Mouse (Mus musculus) stomach, postnatal 0 days (tissue): ENCODE results near the gene Hsd17b3. TPM values are rescaled to one million over a fixed set of nuclear protein-coding genes. Genes with fewer than 3 reads are reported as not detected.

Experiments used
- ATAC-seq: fragments of 200-750 bp; cut with Nextera tagmentation; 2 replicates; pipeline ENCODE4 v1.8.0; 2017; ENCODE audit not compliant: low FRiP score, low TSS enrichment
- DNase-seq: peaks from one replicate; pipeline ENCODE4 v3.0.0-alpha.2; 2016; ENCODE audit warnings: low spot score
- H3K27ac ChIP-seq: fragments of 300-500 bp; sonication (generic); replicated peaks from 2 replicates; pipeline ENCODE4 v1.5.1; 2014; ENCODE audit warnings: mild to moderate bottlenecking, control low read depth
- H3K27me3 ChIP-seq: fragments of 300-500 bp; sonication (generic); 2 replicates; pipeline ENCODE4 v1.6.1; 2014; ENCODE audit warnings: low read length; ENCODE audit not compliant: control insufficient read depth, insufficient read depth
- H3K36me3 ChIP-seq: fragments of 300-500 bp; sonication (generic); 2 replicates; pipeline ENCODE4 v1.6.1; 2014; ENCODE audit warnings: low read length, mixed read lengths; ENCODE audit not compliant: control insufficient read depth, insufficient read depth
- H3K4me1 ChIP-seq: fragments of 300-500 bp; sonication (generic); replicated peaks from 2 replicates; pipeline ENCODE4 v1.6.1; 2014; ENCODE audit warnings: antibody characterized with exemption; ENCODE audit not compliant: control insufficient read depth, insufficient read depth
- H3K4me2 ChIP-seq: fragments of 300-500 bp; sonication (generic); replicated peaks from 2 replicates; pipeline ENCODE4 v1.6.1; 2014; ENCODE audit warnings: low read depth, mild to moderate bottlenecking, control low read depth, moderate library complexity
- H3K4me3 ChIP-seq: fragments of 300-500 bp; sonication (generic); 2 replicates; pipeline ENCODE4 v1.5.1; 2014; ENCODE audit warnings: low read depth, low read length, control low read depth
- H3K9ac ChIP-seq: fragments of 300-500 bp; sonication (generic); 2 replicates; pipeline ENCODE4 v1.6.1; 2014; ENCODE audit warnings: mild to moderate bottlenecking, low read length, control low read depth, mixed read lengths
- H3K9me3 ChIP-seq: fragments of 300-500 bp; sonication (generic); 2 replicates; pipeline ENCODE4 v1.6.1; 2016; ENCODE audit warnings: low read length; ENCODE audit not compliant: control insufficient read depth
- CTCF ChIP-seq: IDR thresholded peaks from 2 replicates; pipeline ENCODE4 v1.5.1; 2016; ENCODE audit warnings: antibody characterized with exemption, low read depth, mild to moderate bottlenecking, moderate library complexity
- EP300 ChIP-seq: optimal IDR thresholded peaks from 2 replicates; pipeline ENCODE3; 2016; ENCODE audit warnings: antibody characterized with exemption
- WGBS: fragments of 180-500 bp; shearing (Covaris S2); extraction: QIAGEN DNeasy Blood & Tissue Kit; methylation state at CpG from one replicate; pipeline ENCODE4 v1.1.7; 2014; 5-methylcytosine and 5-hydroxymethylcytosine counted together
- polyA plus RNA-seq: library from polyadenylated mRNA; unstranded; fragments of >200 nt; fragmentation: Nextera tagmentation; extraction: Ambion mirVana; gene quantifications from 2 replicates; pipeline ENCODE4 v1.2.1, GENCODE M21; 2015

Hsd17b3 gene
- polyA plus RNA-seq, 1 experiment from 2014 or later: not detected

GRCm38 (mm10) chr13:64030792-64031191 is 58.2 kb downstream of the Hsd17b3 start:
- no peak overlapping the region for H3K4me2 ChIP-seq
- no peak overlapping the region for H3K4me3 ChIP-seq
- DNase-seq (peak; percentile 43), ATAC-seq (no peak)
- H3K27ac ChIP-seq: no peak overlapping the region
- H3K9ac ChIP-seq: no peak overlapping the region
- TF ChIP-seq CTCF (no peak), EP300 (no peak)
- WGBS: 24% methylated on average over 1 of the region's 1 CpGs
- no peaks in the 10 kb centered on the region for H3K27me3 ChIP-seq
- no peaks in the 10 kb centered on the region for H3K36me3 ChIP-seq
- no peaks in the 10 kb centered on the region for H3K4me1 ChIP-seq
- no peaks in the 10 kb centered on the region for H3K9me3 ChIP-seq

- ATAC-seq (no peak), DNase-seq (no peak)
- no peaks in the 10 kb centered on the region for H3K27me3 ChIP-seq
- 68% methylated on average over 4 of the region's 4 CpGs for WGBS
- no peaks in the 10 kb centered on the region for H3K9me3 ChIP-seq
- no peaks in the 10 kb centered on the region for H3K36me3 ChIP-seq
- no peaks in the 10 kb centered on the region; the same call in 1 of the 2 replicates for H3K4me1 ChIP-seq
- TF ChIP-seq EP300 (no peak), CTCF (no peak)
- no peak overlapping the region for H3K27ac ChIP-seq
- no peak overlapping the region for H3K9ac ChIP-seq
- no peak overlapping the region for H3K4me3 ChIP-seq
- no peak overlapping the region for H3K4me2 ChIP-seq
Measured at GRCm38 (mm10) chr13:64024803-64025202, 64.2 kb downstream of the Hsd17b3 start.

DNA sequence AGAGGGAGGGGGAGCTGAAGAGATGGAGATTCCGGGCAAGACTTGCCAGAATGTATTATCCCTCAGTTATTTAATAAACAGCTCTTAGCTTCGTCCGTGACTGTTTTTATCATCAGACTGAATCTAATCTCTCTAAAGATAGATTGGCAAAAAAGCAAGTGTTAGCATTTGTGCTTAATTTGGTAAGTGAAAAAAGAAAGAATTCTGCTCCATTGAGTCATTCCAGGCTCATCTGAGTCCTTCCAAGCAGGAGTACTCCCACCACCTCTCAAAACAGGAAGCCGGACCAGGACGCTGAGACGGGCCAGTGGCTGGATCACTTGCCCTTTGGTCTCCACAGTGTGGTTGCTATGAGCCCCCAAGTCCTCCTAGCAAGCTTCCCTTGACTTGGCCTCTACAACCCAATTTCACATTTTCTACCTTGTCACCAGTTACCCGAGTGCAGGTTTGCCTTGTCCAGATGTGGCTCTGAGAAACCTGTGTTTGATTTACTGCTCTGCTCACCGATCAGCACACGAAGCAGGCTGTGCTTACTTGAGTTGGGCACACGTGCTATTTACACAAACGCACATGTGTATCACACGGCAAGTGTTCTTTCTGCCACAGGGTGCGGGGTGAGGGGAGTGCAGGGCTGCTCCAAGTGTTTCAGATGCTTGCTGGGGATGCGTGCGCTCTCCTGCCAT is 66.1 kb downstream of the Hsd17b3 start:
- Histone ChIP-seq H3K27ac (no peak overlapping the region), H3K4me3 (no peak overlapping the region), H3K36me3 (no peaks in the 10 kb centered on the region), H3K27me3 (no peaks in the 10 kb centered on the region), H3K4me2 (no peak overlapping the region), H3K9me3 (no peaks in the 10 kb centered on the region), H3K4me1 (no peaks in the 10 kb centered on the region; the same call in 1 of the 2 replicates), H3K9ac (no peak overlapping the region)
- ATAC-seq (no peak), DNase-seq (no peak)
- TF ChIP-seq CTCF: no peak
- TF ChIP-seq EP300: no peak
- 51% methylated on average over 15 of the region's 15 CpGs for whole genome bisulfite sequencing

- peak overlapping the region; percentile 58 for H3K27ac ChIP-seq
- peak; percentile 92 for ATAC-seq
Measured at GRCm38 (mm10) chr13:64020902-64021311, 68.1 kb downstream of the Hsd17b3 start.

DNA sequence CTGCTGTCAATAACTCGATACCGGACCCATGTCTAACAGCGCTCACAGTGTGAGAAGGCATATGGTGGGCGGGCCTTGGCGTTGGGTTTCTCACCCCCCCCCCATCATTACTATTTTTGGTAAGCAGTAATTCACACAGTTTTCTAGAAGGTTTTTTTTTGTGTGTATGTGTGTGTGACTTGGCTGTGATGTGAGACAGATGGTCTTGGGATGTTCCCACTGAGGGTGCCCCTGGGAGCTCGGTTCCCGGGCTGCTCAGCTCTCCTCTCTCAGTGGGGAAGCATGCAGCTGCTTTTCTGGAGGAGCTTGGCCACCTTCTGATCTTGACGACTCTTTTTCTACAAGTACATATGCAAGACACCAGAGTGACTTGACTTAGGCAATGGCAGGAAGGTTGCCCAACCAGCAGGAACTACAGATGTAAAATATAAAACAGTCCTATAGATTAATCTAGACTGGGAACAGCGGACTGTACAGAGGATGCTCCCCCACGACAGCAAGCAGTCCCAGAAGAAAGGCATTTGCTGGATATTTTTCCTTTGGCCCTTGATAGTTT is 70.4 kb downstream of the Hsd17b3 start:
- no peak for TF ChIP-seq EP300
- DNase-seq (no peak), ATAC-seq (no peak)
- H3K9ac ChIP-seq: no peak overlapping the region
- 68% methylated on average over 10 of the region's 10 CpGs for WGBS
- H3K27ac ChIP-seq: no peak overlapping the region
- no peaks in the 10 kb centered on the region; the same call in 1 of the 2 replicates for H3K4me1 ChIP-seq
- H3K4me3 ChIP-seq: no peak overlapping the region
- no peaks in the 10 kb centered on the region for H3K9me3 ChIP-seq
- H3K27me3 ChIP-seq: no peaks in the 10 kb centered on the region
- no peaks in the 10 kb centered on the region for H3K36me3 ChIP-seq
- H3K4me2 ChIP-seq: no peak overlapping the region

More at GRCm38 (mm10) chr13:64020902-64021311, 68.1 kb downstream of the Hsd17b3 start:
- WGBS: 28% methylated on average over 7 of the region's 7 CpGs
- peak; percentile 24 for DNase-seq
- H3K9me3 ChIP-seq: no peaks in the 10 kb centered on the region
- no peak overlapping the region for H3K4me2 ChIP-seq
- no peak overlapping the region for H3K4me3 ChIP-seq
- H3K9ac ChIP-seq: no peak overlapping the region
- TF ChIP-seq CTCF (peak; percentile 22; the same call in 1 of the 2 replicates), EP300 (no peak)
- no peaks in the 10 kb centered on the region; the same call in 1 of the 2 replicates for H3K4me1 ChIP-seq
- H3K27me3 ChIP-seq: no peaks in the 10 kb centered on the region
- H3K36me3 ChIP-seq: no peaks in the 10 kb centered on the region

DNA sequence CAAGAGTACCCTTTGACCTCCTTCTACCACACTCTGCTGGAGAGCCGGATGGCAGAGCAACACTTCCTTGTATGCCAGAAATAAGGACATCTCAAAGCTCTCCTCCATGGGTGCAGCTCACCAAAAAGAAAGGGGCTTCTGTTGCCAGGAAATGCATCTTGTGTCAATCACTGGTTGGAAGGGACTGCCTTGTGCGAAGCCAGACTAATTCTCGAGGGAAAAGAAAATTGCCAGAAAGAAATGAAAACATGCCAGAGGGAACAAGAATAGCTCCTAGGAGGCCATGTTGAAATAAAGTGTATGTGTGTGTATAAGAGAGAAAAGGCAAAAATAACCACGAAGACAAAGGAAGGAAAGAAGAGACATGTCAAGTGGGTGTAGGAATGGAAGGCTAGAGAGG is 73.0 kb downstream of the Hsd17b3 start:
- no peaks in the 10 kb centered on the region for H3K9me3 ChIP-seq
- no peak overlapping the region for H3K4me3 ChIP-seq
- H3K27me3 ChIP-seq: no peaks in the 10 kb centered on the region
- 65% methylated on average over 4 of the region's 4 CpGs for WGBS
- no peaks in the 10 kb centered on the region for H3K4me1 ChIP-seq
- ATAC-seq: no peak
- no peak overlapping the region for H3K27ac ChIP-seq
- H3K4me2 ChIP-seq: no peak overlapping the region
- TF ChIP-seq EP300: no peak
- TF ChIP-seq CTCF: no peak
- no peak for DNase-seq
- no peak overlapping the region for H3K9ac ChIP-seq
- H3K36me3 ChIP-seq: no peaks in the 10 kb centered on the region
